Mouse (Mus musculus): ENCODE data around the gene Nudt4.

DNA sequence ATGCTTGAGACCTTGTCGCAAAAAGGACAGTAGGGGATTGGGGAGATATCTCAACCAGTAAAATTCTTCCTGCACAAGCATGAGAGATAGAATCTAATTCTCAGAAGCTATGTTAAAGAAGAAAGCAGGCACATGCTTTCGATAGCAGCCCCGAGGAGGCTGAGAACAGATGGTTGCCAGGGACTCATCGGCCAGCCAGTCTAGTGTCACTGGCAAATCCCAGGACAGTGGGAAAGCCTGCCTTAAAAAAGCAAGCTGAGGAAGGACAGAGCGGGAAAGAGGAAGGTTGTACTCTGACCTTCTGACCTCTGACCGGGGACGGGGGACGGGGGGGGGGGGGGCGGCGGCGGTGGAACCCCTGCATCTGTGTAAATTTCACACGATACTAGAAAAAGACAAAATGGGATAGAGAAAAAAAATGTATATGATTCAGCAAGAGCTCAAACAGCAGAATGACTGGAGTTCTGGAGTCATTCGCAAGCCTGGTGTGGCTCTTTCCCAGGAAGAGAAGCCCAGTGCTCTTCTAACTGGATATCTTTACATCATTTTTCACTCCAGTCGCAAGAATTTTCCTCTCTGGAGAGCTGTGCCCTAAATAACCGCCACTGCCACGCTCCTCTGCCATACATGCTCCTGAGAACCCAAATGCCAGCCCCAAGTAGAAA, 46.9 kb upstream of the Nudt4 start:
- TF ChIP-seq CTCF (IDR thresholded peaks at IDR 0.05; ENCODE audit: low read depth, low read length) = no peak
- TF ChIP-seq TAL1 (conservative IDR thresholded peaks at IDR 0.05; ENCODE audit: low read depth, low read length) = no peak
- TF ChIP-seq GATA2 (IDR thresholded peaks at IDR 0.05; ENCODE audit: borderline replicate concordance, low read depth, low read length) = no peak
- no peak for TF ChIP-seq GATA1 (IDR thresholded peaks at IDR 0.05; ENCODE audit: borderline replicate concordance, low read length)
- TF ChIP-seq POLR2AphosphoS5 (IDR thresholded peaks at IDR 0.05; ENCODE audit: insufficient replicate concordance, low read depth, low read length) = no peak
